Mouse (Mus musculus) CH12.LX (cell line): ENCODE data around the gene Sord. TPM values are rescaled to one million over a fixed set of nuclear protein-coding genes. Genes with fewer than 3 reads are reported as not detected.

Experiments
- DNase-seq: peaks from one replicate; pipeline ENCODE4 v3.0.0-alpha.2; 2013; ENCODE audit errors: extremely low read depth
- H3K27ac ChIP-seq: 2 replicates; pipeline ENCODE4 v1.5.1; 2012; ENCODE audit warnings: low read depth, mild to moderate bottlenecking, control low read depth, moderate library complexity; ENCODE audit not compliant: insufficient read depth
- H3K27me3 ChIP-seq: replicated peaks from 2 replicates; pipeline ENCODE3; 2012; ENCODE audit warnings: inconsistent platforms
- H3K36me3 ChIP-seq, 2 experiments: replicated peaks in 1 of 2; 2 replicates each; pipeline versions ENCODE3 to v1.6.1; 2012; ENCODE audit warnings: inconsistent platforms in 1 of 2, low read length in 1 of 2, mild to moderate bottlenecking in 1 of 2, mixed read lengths in 1 of 2, moderate library complexity in 1 of 2; ENCODE audit not compliant: control insufficient read depth in 1 of 2, insufficient read depth in 1 of 2
- H3K4me1 ChIP-seq, 2 experiments: 2 replicates each; pipeline ENCODE4 v1.6.1; 2012; ENCODE audit warnings: inconsistent platforms in 1 of 2, moderate library complexity in 1 of 2; ENCODE audit not compliant: insufficient read depth in 2 of 2, control insufficient read depth in 1 of 2
- H3K4me2 ChIP-seq: 2 replicates; pipeline ENCODE4 v1.6.1; 2012; ENCODE audit warnings: low read depth, mild to moderate bottlenecking, control low read depth; ENCODE audit not compliant: poor library complexity, insufficient read depth, severe bottlenecking
- H3K4me3 ChIP-seq, 3 experiments: fragments of 150-350 bp in 1 of 3; sonication (generic) in 1 of 3; replicated peaks in 1 of 3; 2 replicates each; pipeline versions ENCODE3 to v1.5.1; 2011 to 2012; ENCODE audit warnings: low read depth in 2 of 3, low read length in 2 of 3, mild to moderate bottlenecking in 2 of 3, moderate library complexity in 2 of 3, control low read depth in 1 of 3, improper control_type of control experiment in 1 of 3, inconsistent platforms in 1 of 3, mixed read lengths in 1 of 3; ENCODE audit not compliant: poor library complexity in 1 of 3
- H3K79me2 ChIP-seq: replicated peaks from 2 replicates; pipeline ENCODE4 v1.6.1; 2012; ENCODE audit warnings: mild to moderate bottlenecking, moderate library complexity; ENCODE audit not compliant: control insufficient read depth, poor library complexity, insufficient read depth, severe bottlenecking; ENCODE audit errors: extremely low read depth
- H3K9ac ChIP-seq: 2 replicates; pipeline ENCODE4 v1.6.1; 2012; ENCODE audit warnings: low read depth, mild to moderate bottlenecking, control low read depth, moderate library complexity; ENCODE audit not compliant: insufficient read depth
- H3K9me3 ChIP-seq: replicated peaks from 2 replicates; pipeline ENCODE3; 2012; ENCODE audit warnings: low read length, inconsistent platforms, mixed read lengths
- BHLHE40 ChIP-seq: IDR thresholded peaks from 2 replicates; pipeline ENCODE4 v1.6.1; 2011; ENCODE audit warnings: mild to moderate bottlenecking, low read depth, low read length, improper control_type of control experiment
- CHD1 ChIP-seq: IDR thresholded peaks from 2 replicates; pipeline ENCODE4 v1.6.1; 2012; ENCODE audit warnings: low read depth, low read length, improper control_type of control experiment, inconsistent platforms
- CHD2 ChIP-seq: IDR thresholded peaks from 2 replicates; pipeline ENCODE4 v1.6.1; 2011; ENCODE audit warnings: low read length, improper control_type of control experiment
- CTCF ChIP-seq, 2 experiments: IDR thresholded peaks in 1 of 2; conservative IDR thresholded peaks in 1 of 2; 2 replicates each; pipeline ENCODE4 v1.5.1; 2011 to 2012; ENCODE audit warnings: low read depth in 2 of 2, low read length in 2 of 2, improper control_type of control experiment in 1 of 2, inconsistent platforms in 1 of 2, mild to moderate bottlenecking in 1 of 2, moderate library complexity in 1 of 2
- JUN ChIP-seq: IDR thresholded peaks from 2 replicates; pipeline ENCODE4 v1.6.1; 2011; ENCODE audit warnings: low read depth, mild to moderate bottlenecking, low read length, improper control_type of control experiment, moderate library complexity; ENCODE audit not compliant: insufficient read depth
- JUND ChIP-seq: conservative IDR thresholded peaks from 2 replicates; pipeline ENCODE4 v1.6.1; 2011; ENCODE audit warnings: low read depth, low read length, improper control_type of control experiment
- POLR2A ChIP-seq: IDR thresholded peaks from 2 replicates; pipeline ENCODE4 v1.6.1; 2011; ENCODE audit warnings: low read depth, mild to moderate bottlenecking, improper control_type of control experiment, low read length
- POLR2AphosphoS2 ChIP-seq: IDR thresholded peaks from 2 replicates; pipeline ENCODE4 v1.6.1; 2011; ENCODE audit warnings: low read depth, low read length, improper control_type of control experiment
- SIN3A ChIP-seq: IDR thresholded peaks from 2 replicates; pipeline ENCODE4 v1.6.1; 2012; ENCODE audit warnings: low read length, improper control_type of control experiment, inconsistent platforms
- SMC3 ChIP-seq: IDR thresholded peaks from 2 replicates; pipeline ENCODE4 v1.6.1; 2011; ENCODE audit warnings: low read depth, low read length, improper control_type of control experiment
- TCF12 ChIP-seq: IDR thresholded peaks from 2 replicates; pipeline ENCODE4 v1.6.1; 2014; ENCODE audit warnings: low read depth, mild to moderate bottlenecking, inconsistent platforms, low read length, improper control_type of control experiment
- UBTF ChIP-seq: IDR thresholded peaks from 2 replicates; pipeline ENCODE4 v1.6.1; 2012; ENCODE audit warnings: low read depth, mild to moderate bottlenecking, inconsistent platforms, low read length, improper control_type of control experiment, moderate library complexity
- USF1 ChIP-seq: IDR thresholded peaks from 2 replicates; pipeline ENCODE4 v1.6.1; 2014; ENCODE audit warnings: low read depth, mild to moderate bottlenecking, inconsistent platforms, low read length, improper control_type of control experiment
- ZC3H11A ChIP-seq: IDR thresholded peaks from 2 replicates; pipeline ENCODE4 v1.6.1; 2012; ENCODE audit warnings: low read depth, mild to moderate bottlenecking, inconsistent platforms, low read length, improper control_type of control experiment
- ZKSCAN1 ChIP-seq: IDR thresholded peaks from 2 replicates; pipeline ENCODE4 v1.6.1; 2012; ENCODE audit warnings: low read depth, inconsistent platforms, low read length, improper control_type of control experiment, borderline replicate concordance
- dilution Hi-C: fragments of 300-500 bp; cut with MboI; formaldehyde crosslinking; loops from 2 replicates; pipeline ENCODE4 v1.14.3; 2020; ENCODE audit warnings: low sequenced_read_pairs; ENCODE audit not compliant: extremely low pct_unique_long_range_greater_than_20kb, extremely low pct_ligation_motif_present
- in situ Hi-C: fragments of 300-500 bp; cut with MboI; formaldehyde crosslinking; loops from 3 replicates; pipeline ENCODE4 v1.14.3; 2019; ENCODE audit warnings: low sequenced_read_pairs, low pct_ligation_motif_present, low pct_unique_long_range_greater_than_20kb, mixed read lengths
- polyA plus RNA-seq: library from polyadenylated mRNA; unstranded; fragments of >175 nt; gene quantifications from 2 replicates; pipeline ENCODE4 v1.2.1, GENCODE M21; 2012; ENCODE audit warnings: low read depth; ENCODE audit not compliant: insufficient read length
- total RNA-seq, 2 experiments: library from RNA; depleted of rRNA; stranded (reverse); fragments of 300-350 nt in 1 of 2; fragments of >200 nt in 1 of 2; gene quantifications; 2 replicates each; pipeline ENCODE4 v1.2.3; 2012 to 2014

The Sord gene
- total and polyA plus RNA-seq, 3 experiments: 18.2 to 29.9 (median 20.3) TPM

DNA sequence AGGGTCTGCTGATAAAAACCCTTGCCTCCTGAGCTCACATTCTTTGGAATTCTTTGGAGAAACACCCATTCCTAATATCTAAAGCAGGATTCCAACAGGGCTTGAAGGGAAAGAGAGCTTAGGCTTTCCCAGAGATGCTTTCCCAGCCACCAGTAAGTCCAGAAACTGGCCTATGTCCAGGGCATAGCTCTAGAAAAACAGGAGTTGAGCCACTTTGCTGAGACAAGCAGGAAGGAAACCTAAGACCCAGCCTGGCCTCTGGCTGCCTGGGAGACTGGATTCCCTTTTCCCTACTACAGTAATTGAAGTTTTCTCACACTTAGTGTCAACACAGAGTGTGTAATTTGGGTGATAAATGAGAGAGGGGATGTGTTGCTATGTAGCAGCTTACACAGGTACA, 1.8 kb downstream of the Sord start:
- no peak for TF ChIP-seq SIN3A
- TF ChIP-seq USF1: no peak
- TF ChIP-seq TCF12: no peak
- no peak for TF ChIP-seq JUND
- no peak for TF ChIP-seq CHD2
- no peak for TF ChIP-seq CHD1
- no peak for TF ChIP-seq ZC3H11A
- TF ChIP-seq, all 38 proteins: peak for 0
- H3K4me3 ChIP-seq: no peak overlapping the region
- peaks cover 8 to 17% of the 10 kb centered on the region in 2 experiments; a peak in 3 of 4 replicates for H3K4me1 ChIP-seq
- no peak overlapping the region for H3K4me2 ChIP-seq
- no peaks in the 10 kb centered on the region for H3K27me3 ChIP-seq
- no peak overlapping the region for H3K9ac ChIP-seq
- in situ Hi-C loops: no loop called here
- H3K79me2 ChIP-seq: no peaks in the 10 kb centered on the region
- no peak overlapping the region for H3K27ac ChIP-seq
- H3K36me3 ChIP-seq: no peaks in the 10 kb centered on the region
- dilution Hi-C loops: no loop called here
- no peak for DNase-seq
- no peaks in the 10 kb centered on the region for H3K9me3 ChIP-seq

DNA sequence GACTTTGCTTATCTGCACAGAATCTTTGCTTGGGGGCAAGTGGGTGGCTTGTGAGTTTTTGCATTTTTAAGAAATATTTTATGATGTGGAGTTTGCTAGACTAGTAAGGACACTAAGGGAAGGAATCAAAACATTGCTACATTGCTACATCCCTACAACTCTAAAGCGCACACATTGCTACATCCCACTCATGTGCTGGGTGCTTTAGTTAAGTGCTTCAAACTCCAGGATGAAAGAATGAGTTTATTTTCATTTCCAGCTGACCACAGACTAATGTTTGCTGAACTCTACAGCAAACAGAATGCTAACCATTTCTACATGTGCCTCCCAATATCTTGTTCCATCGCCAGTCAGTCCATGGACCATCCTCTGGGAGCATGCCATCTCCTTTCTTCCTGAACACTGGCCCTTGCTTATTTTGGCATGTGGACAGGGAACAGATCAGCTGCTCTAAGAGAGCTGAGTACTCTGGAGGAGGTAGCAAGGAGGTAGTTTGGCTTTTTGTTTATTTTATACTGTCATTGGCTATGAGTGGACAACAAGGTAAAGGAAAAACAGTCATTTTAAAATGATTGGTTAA, 3.4 kb downstream of the Sord start:
- H3K27ac ChIP-seq: no peak overlapping the region
- no peak overlapping the region for H3K4me2 ChIP-seq
- dilution Hi-C loops: no loop called here
- no peaks in the 10 kb centered on the region for H3K27me3 ChIP-seq
- no peak for DNase-seq
- no peaks in the 10 kb centered on the region for H3K36me3 ChIP-seq
- in situ Hi-C loops: no loop called here
- H3K4me3 ChIP-seq: no peak overlapping the region
- H3K4me1 ChIP-seq: peaks cover 3 to 18% of the 10 kb centered on the region in 2 experiments; a peak in 2 of 4 replicates
- H3K9me3 ChIP-seq: no peaks in the 10 kb centered on the region
- H3K9ac ChIP-seq: no peak overlapping the region
- no peaks in the 10 kb centered on the region for H3K79me2 ChIP-seq
- no peak for TF ChIP-seq ZC3H11A
- no peak for TF ChIP-seq POLR2A
- no peak for TF ChIP-seq SMC3
- no peak for TF ChIP-seq UBTF
- no peak for TF ChIP-seq ZKSCAN1
- TF ChIP-seq POLR2AphosphoS2: no peak
- TF ChIP-seq BHLHE40: no peak
- no peak for TF ChIP-seq JUN
- no peak for TF ChIP-seq JUND
- TF ChIP-seq CTCF (conservative IDR thresholded peaks at IDR 0.05 in 1 of 2, IDR thresholded peaks at IDR 0.05 in 1 of 2; ENCODE audit: low read depth in 2 of 2, low read length in 2 of 2): no peak
